Mouse (Mus musculus) erythroblast, embryonic 14.5 days (primary cell): Measurements from ENCODE around the gene Meis1. TPM values are rescaled to one million over a fixed set of nuclear protein-coding genes. Genes with fewer than 3 reads are reported as not detected.

Experiments used
- H3K27me3 ChIP-seq: 2 replicates; pipeline ENCODE4 v1.6.1; 2012; ENCODE audit warnings: inconsistent platforms; ENCODE audit not compliant: control insufficient read depth
- H3K36me3 ChIP-seq: 2 replicates; pipeline ENCODE4 v1.6.1; 2012; ENCODE audit warnings: mild to moderate bottlenecking, inconsistent platforms; ENCODE audit not compliant: control insufficient read depth
- H3K4me1 ChIP-seq: 2 replicates; pipeline ENCODE4 v1.6.1; 2012; ENCODE audit warnings: inconsistent platforms; ENCODE audit not compliant: control insufficient read depth
- H3K4me3 ChIP-seq: replicated peaks from 2 replicates; pipeline ENCODE3; 2012; ENCODE audit warnings: moderate library complexity, mild to moderate bottlenecking, inconsistent platforms
- H3K9me3 ChIP-seq: 2 replicates; pipeline ENCODE4 v1.6.1; 2012; ENCODE audit warnings: low read length, inconsistent platforms, mixed read lengths; ENCODE audit not compliant: control insufficient read depth
- GATA1 ChIP-seq: IDR thresholded peaks from 2 replicates; pipeline ENCODE4 v1.6.1; 2012; ENCODE audit warnings: low read length, inconsistent platforms, mixed read lengths
- TAL1 ChIP-seq: IDR thresholded peaks from 3 replicates; pipeline ENCODE4 v1.6.1; 2012; ENCODE audit warnings: low read length, inconsistent platforms, mixed read lengths
- polyA plus RNA-seq: library from polyadenylated mRNA; stranded (reverse); fragments of >175 nt; gene quantifications from 2 replicates; pipeline ENCODE4 v1.2.3, GENCODE M21; 2012

Meis1 gene
- polyA plus RNA-seq, 1 experiment, result 0.06 TPM

GRCm38 (mm10) chr11:18879456-18879818 lies 139.3 kb downstream of the Meis1 start:
- peaks cover 44% of the 10 kb centered on the region for H3K27me3 ChIP-seq
- TF ChIP-seq GATA1, result no peak
- no peak for TF ChIP-seq TAL1
- no peaks in the 10 kb centered on the region for H3K9me3 ChIP-seq
- no peaks in the 10 kb centered on the region for H3K4me1 ChIP-seq
- no peaks in the 10 kb centered on the region; the same call in 1 of the 2 replicates for H3K36me3 ChIP-seq
- H3K4me3 ChIP-seq, result no peak overlapping the region

GRCm38 (mm10) chr11:18878748-18879455 lies 139.9 kb downstream of the Meis1 start:
- H3K36me3 ChIP-seq, result no peaks in the 10 kb centered on the region; the same call in 1 of the 2 replicates
- peaks cover 49% of the 10 kb centered on the region for H3K27me3 ChIP-seq
- TF ChIP-seq TAL1 (no peak), GATA1 (no peak)
- no peak overlapping the region for H3K4me3 ChIP-seq
- H3K4me1 ChIP-seq, result no peaks in the 10 kb centered on the region
- no peaks in the 10 kb centered on the region for H3K9me3 ChIP-seq

GRCm38 (mm10) chr11:18878016-18878415 lies 140.8 kb downstream of the Meis1 start:
- peaks cover 58% of the 10 kb centered on the region for H3K27me3 ChIP-seq
- no peaks in the 10 kb centered on the region for H3K9me3 ChIP-seq
- H3K4me1 ChIP-seq, result no peaks in the 10 kb centered on the region
- no peak for TF ChIP-seq TAL1
- no peak for TF ChIP-seq GATA1
- H3K36me3 ChIP-seq, result no peaks in the 10 kb centered on the region; the same call in 1 of the 2 replicates
- peak overlapping the region; percentile 48 for H3K4me3 ChIP-seq

- Histone ChIP-seq H3K27me3 (peaks cover 62% of the 10 kb centered on the region), H3K36me3 (no peaks in the 10 kb centered on the region; the same call in 1 of the 2 replicates), H3K4me3 (peak overlapping the region; percentile 48), H3K4me1 (no peaks in the 10 kb centered on the region), H3K9me3 (no peaks in the 10 kb centered on the region)
- TF ChIP-seq GATA1 (no peak), TAL1 (no peak)
These were observed 141.2 kb downstream of the Meis1 start for GRCm38 (mm10) chr11:18877626-18878011.

GRCm38 (mm10) chr11:18876886-18877625 lies 141.7 kb downstream of the Meis1 start:
- H3K4me1 ChIP-seq, result no peaks in the 10 kb centered on the region
- peaks cover 68% of the 10 kb centered on the region for H3K27me3 ChIP-seq

GRCm38 (mm10) chr11:18875911-18876885 lies 142.6 kb downstream of the Meis1 start:
- no peaks in the 10 kb centered on the region for H3K9me3 ChIP-seq
- no peak overlapping the region for H3K4me3 ChIP-seq
- H3K27me3 ChIP-seq, result peaks cover 76% of the 10 kb centered on the region
- TF ChIP-seq GATA1, result no peak
- no peak for TF ChIP-seq TAL1
- H3K4me1 ChIP-seq, result no peaks in the 10 kb centered on the region
- no peaks in the 10 kb centered on the region for H3K36me3 ChIP-seq

More at GRCm38 (mm10) chr11:18876886-18877625, 141.7 kb downstream of the Meis1 start:
- peak overlapping the region; percentile 24 for H3K4me3 ChIP-seq
- no peak for TF ChIP-seq TAL1
- TF ChIP-seq GATA1, result no peak
- no peaks in the 10 kb centered on the region for H3K9me3 ChIP-seq
- H3K36me3 ChIP-seq, result no peaks in the 10 kb centered on the region; the same call in 1 of the 2 replicates

- H3K36me3 ChIP-seq, result no peaks in the 10 kb centered on the region
- H3K9me3 ChIP-seq, result no peaks in the 10 kb centered on the region
- TF ChIP-seq TAL1 (no peak), GATA1 (no peak)
- peaks cover 85% of the 10 kb centered on the region for H3K27me3 ChIP-seq
- H3K4me3 ChIP-seq, result no peak overlapping the region
- no peaks in the 10 kb centered on the region for H3K4me1 ChIP-seq
These were observed 143.5 kb downstream of the Meis1 start for GRCm38 (mm10) chr11:18875001-18875902.
